Mouse (Mus musculus): ENCODE results near the gene Sertad1. TPM values are rescaled to one million over a fixed set of nuclear protein-coding genes. Genes with fewer than 3 reads are reported as not detected.

The Sertad1 gene
- polyA plus RNA-seq, 1 experiment from 2014 or later: 10.7 TPM

DNA sequence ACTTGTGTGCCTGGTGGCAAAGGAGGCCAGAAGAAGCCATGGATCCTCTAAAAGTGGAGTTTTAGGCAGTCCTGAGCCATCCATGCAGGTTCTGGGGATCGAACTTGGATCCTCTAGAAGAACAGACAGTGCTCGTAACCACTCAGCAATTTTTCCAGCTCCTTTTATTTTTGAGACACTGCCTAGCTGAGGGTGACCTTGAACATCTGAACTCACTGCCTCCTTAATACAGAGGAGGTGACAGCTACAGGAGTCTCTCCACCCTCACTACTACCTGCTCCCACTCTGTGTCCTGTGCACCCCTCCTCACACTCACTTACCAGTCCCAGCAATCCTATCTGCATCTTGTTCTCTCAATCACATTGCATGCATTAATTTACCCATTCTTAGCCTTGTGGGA lies 11.1 kb upstream of the Sertad1 start:
- ATAC-seq (ENCODE audit: low FRiP score): no peak
- H3K9ac ChIP-seq: no peak overlapping the region
- H3K4me1 ChIP-seq (replicated peaks): peaks cover 11% of the 10 kb centered on the region
- H3K36me3 ChIP-seq: peaks cover 11% of the 10 kb centered on the region; the same call in 1 of the 2 replicates
- no peak overlapping the region for H3K27ac ChIP-seq
- no peak overlapping the region for H3K4me3 ChIP-seq
- no peaks in the 10 kb centered on the region for H3K27me3 ChIP-seq
- 95% methylated on average over 2 of the region's 2 CpGs for WGBS
- peak overlapping the region; percentile 69 for H3K4me2 ChIP-seq
- H3K9me3 ChIP-seq: no peaks in the 10 kb centered on the region

DNA sequence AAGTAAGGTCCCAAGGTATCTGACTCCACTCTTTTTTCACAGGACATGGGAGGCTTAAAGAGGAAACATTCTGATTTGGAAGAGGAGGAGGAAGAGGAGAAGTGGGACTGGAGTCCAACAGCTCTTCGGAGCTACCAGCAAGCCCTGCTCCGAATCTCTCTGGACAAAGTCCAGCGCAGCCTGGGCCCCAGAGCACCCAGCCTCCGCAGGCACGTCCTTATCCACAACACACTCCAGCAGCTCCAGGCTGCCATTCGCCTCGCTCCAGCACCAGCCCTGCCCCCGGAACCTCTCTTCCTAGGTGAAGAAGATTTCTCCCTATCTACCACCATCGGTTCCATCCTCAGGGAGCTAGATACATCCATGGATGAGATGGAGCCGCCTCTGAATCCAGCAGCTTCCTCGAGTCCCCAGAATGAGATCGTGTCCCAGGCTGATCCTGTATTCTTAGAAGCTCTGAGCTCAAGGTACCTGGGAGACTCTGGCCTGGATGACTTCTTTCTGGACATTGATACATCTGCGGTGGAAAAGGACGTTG lies 10.5 kb upstream of the Sertad1 start:
- Histone ChIP-seq H3K9ac (0 out of 2 replicates have a peak overlapping the region, but pooled peaks have one; percentile 35), H3K27me3 (no peaks in the 10 kb centered on the region), H3K4me1 (replicated peaks) (peaks cover 13% of the 10 kb centered on the region), H3K4me2 (no peak overlapping the region), H3K36me3 (peaks cover 11% of the 10 kb centered on the region; the same call in 1 of the 2 replicates), H3K27ac (no peak overlapping the region), H3K4me3 (no peak overlapping the region), H3K9me3 (no peaks in the 10 kb centered on the region)
- 97% methylated on average over 14 of the region's 14 CpGs for WGBS
- ATAC-seq (ENCODE audit: low FRiP score): no peak

DNA sequence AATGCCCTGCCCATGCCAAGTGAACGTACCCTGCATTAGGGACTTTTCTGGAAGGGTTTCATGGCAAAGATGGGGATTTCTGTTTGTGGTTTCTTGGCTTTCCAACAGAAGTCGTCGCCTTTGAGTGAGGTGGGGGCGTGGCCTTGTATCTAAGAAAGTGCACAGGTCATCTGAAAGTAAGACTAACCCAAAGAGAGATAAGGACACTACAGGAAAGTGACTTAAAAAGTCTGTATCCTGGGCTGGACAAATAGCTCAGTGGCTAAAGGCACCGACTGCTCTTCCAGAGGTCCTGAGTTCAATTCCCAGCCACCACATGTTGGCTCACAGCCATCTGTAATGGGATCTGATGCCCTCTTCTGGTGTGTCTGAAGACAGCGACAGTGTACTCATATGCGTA lies 8.1 kb upstream of the Sertad1 start:
- no peak overlapping the region for H3K4me2 ChIP-seq
- peaks cover 17% of the 10 kb centered on the region for H3K4me1 ChIP-seq (replicated peaks)
- no peak overlapping the region for H3K27ac ChIP-seq
- H3K36me3 ChIP-seq: peaks cover 11% of the 10 kb centered on the region; the same call in 1 of the 2 replicates
- no peaks in the 10 kb centered on the region for H3K27me3 ChIP-seq
- H3K4me3 ChIP-seq: no peak overlapping the region
- WGBS: 86% methylated on average over 7 of the region's 7 CpGs
- no peak for ATAC-seq (ENCODE audit: low FRiP score)
- H3K9me3 ChIP-seq: no peaks in the 10 kb centered on the region
- H3K9ac ChIP-seq: no peak overlapping the region

DNA sequence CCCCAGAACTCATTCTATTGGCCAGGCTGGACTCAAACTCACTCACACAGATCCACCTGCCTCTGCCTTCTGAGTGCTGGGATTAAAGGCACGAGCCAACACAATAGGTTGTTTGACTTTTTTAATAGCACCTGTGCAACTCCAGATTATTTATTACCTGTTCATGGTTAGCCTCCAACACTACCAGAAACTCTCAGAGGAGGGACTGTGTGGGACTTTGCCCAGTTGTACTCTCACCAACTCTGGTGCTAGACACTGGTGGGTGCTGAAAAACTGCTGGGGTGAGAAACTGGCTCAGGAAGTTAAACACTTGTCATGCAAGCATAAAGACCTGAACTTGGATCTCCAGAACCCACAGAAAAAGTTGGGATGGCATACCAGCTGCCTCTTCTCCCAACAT lies 7.0 kb upstream of the Sertad1 start:
- ATAC-seq (ENCODE audit: low FRiP score): no peak
- WGBS: 95% methylated on average over 1 of the region's 1 CpGs
- H3K27me3 ChIP-seq: no peaks in the 10 kb centered on the region

DNA sequence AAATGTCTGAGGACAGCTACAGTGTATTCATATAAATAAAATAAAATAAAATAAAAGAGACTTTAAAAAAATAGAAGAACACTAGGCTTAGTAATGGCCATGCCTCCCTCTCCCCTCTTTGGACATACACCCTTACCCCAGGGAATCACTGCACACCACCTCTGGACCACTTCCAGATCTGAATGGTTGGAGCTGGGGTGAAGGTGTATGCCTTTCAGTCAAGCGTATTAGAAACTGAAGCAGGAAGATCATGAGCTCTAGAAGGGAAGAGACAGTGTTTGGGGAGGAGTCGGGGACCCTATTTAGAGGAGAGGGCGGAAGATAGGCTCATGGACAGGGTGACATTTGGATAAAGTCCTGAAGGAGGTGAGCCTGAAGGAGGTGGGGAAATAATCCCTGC lies 6.2 kb upstream of the Sertad1 start:
- no peak overlapping the region for H3K4me2 ChIP-seq
- H3K4me3 ChIP-seq: no peak overlapping the region
- H3K36me3 ChIP-seq: peaks cover 11% of the 10 kb centered on the region; the same call in 1 of the 2 replicates
- H3K4me1 ChIP-seq (replicated peaks): peaks cover 10% of the 10 kb centered on the region
- 0 out of 2 replicates have a peak, but pooled peaks cover 4% of the 10 kb centered on the region for H3K27me3 ChIP-seq
- ATAC-seq (ENCODE audit: low FRiP score): no peak
- no peak overlapping the region for H3K9ac ChIP-seq
- H3K27ac ChIP-seq: 0 out of 2 replicates have a peak overlapping the region, but pooled peaks have one; percentile 24
- WGBS: 74% methylated on average over 3 of the region's 3 CpGs
- no peaks in the 10 kb centered on the region for H3K9me3 ChIP-seq

More for the DNA sequence above, 7.0 kb upstream of the Sertad1 start:
- H3K9me3 ChIP-seq: no peaks in the 10 kb centered on the region
- no peak overlapping the region for H3K4me3 ChIP-seq
- H3K27ac ChIP-seq: no peak overlapping the region
- H3K36me3 ChIP-seq: peaks cover 11% of the 10 kb centered on the region; the same call in 1 of the 2 replicates
- no peak overlapping the region for H3K9ac ChIP-seq
- H3K4me1 ChIP-seq (replicated peaks): peaks cover 17% of the 10 kb centered on the region
- no peak overlapping the region for H3K4me2 ChIP-seq

DNA sequence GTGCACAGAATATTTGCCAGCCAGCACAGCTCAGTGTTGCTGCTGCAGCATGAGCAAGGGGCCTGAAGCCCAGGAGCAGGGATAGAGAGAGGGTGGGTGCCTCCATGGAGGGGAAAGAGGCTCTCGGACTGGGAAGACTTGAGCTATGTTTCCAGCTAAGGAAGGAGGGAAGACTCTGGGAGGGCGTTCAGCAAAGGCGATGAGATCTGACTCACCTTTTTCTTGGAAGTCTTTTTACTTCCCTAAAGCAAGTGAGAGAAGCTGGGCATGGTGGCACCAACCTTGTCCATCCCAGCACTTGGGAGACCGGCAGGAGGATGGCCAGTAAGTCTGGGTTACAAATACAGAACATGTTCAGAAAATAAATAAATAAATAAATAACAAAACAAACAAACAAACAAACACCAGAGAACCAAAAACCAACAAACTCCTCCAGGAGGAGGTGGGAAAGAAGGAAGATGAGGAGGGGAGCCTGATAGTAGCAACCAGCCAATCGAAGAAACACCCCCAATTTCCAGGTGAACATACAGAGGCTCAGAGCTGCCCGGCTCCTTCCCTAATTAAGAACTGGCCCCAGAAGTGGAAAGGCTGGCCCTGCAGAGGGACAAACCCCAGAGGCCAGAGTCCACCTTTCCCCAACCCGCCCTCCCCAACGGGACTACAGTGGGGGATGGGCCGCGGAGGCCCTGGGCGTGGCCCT lies 5.6 kb upstream of the Sertad1 start:
- peaks cover 10% of the 10 kb centered on the region for H3K4me1 ChIP-seq (replicated peaks)
- 0 out of 2 replicates have a peak, but pooled peaks cover 4% of the 10 kb centered on the region for H3K27me3 ChIP-seq
- no peak for ATAC-seq (ENCODE audit: low FRiP score)
- no peaks in the 10 kb centered on the region for H3K9me3 ChIP-seq
- peaks cover 10% of the 10 kb centered on the region; the same call in 1 of the 2 replicates for H3K36me3 ChIP-seq
- H3K27ac ChIP-seq: peak overlapping the region; percentile 60; the same call in 1 of the 2 replicates
- 20% methylated on average over 11 of the region's 11 CpGs for WGBS
- peak overlapping the region; percentile 63 for H3K9ac ChIP-seq
- peak overlapping the region; percentile 59 for H3K4me2 ChIP-seq
- H3K4me3 ChIP-seq: peak overlapping the region; percentile 29

DNA sequence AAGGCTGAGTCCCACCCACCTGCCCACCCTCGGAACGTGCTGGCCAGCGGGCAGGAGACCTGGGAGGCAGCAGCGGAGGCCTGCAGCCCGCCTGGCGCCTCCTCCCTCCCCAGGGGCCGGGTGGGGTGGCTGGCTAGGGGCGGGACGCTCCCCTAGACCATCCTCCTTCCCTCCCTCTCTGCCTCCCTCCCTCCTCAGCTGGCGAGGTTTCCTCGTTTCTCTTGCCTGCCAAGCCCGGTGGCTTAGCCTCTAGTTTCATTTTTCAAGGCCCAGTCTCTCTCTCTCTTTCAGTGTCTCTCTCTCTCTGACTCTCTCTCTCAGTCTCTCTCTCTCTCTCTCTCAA lies 5.1 kb upstream of the Sertad1 start:
- WGBS: 0% methylated on average over 5 of the region's 12 CpGs
- ATAC-seq (ENCODE audit: low FRiP score): peak; percentile 56; the same call in 1 of the 2 replicates
- peaks cover 5% of the 10 kb centered on the region; the same call in 1 of the 2 replicates for H3K36me3 ChIP-seq
- peak overlapping the region; percentile 60; the same call in 1 of the 2 replicates for H3K27ac ChIP-seq
- H3K4me1 ChIP-seq (replicated peaks): peaks cover 14% of the 10 kb centered on the region
- no peaks in the 10 kb centered on the region for H3K9me3 ChIP-seq
- peak overlapping the region; percentile 29 for H3K4me3 ChIP-seq
- H3K9ac ChIP-seq: peak overlapping the region; percentile 63
- H3K27me3 ChIP-seq: 0 out of 2 replicates have a peak, but pooled peaks cover 4% of the 10 kb centered on the region
- H3K4me2 ChIP-seq: peak overlapping the region; percentile 59

DNA sequence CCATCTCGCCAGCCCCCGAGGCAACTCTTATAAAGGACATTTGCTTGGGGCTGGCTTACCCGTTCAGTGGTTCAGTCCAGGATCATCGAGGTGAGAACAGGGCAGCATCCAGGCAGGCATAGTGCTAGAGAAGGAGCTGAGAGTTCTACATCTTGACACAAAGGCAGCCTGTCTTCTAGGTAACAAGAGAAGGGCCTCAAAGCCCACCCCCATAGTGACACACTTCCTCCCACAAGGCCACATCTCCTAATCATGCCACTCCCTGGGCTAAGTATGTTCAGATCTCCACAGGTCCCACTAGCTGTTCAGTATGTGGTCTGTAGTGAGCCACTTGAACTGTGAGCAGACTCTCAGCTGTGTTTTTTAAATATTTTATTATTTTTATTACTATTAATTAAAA lies 2.9 kb upstream of the Sertad1 start:
- H3K4me3 ChIP-seq: no peak overlapping the region
- no peaks in the 10 kb centered on the region for H3K9me3 ChIP-seq
- no peaks in the 10 kb centered on the region for H3K36me3 ChIP-seq
- H3K4me1 ChIP-seq (replicated peaks): peaks cover 23% of the 10 kb centered on the region
- H3K27me3 ChIP-seq: peaks cover 6% of the 10 kb centered on the region; the same call in 1 of the 2 replicates
- H3K27ac ChIP-seq: no peak overlapping the region
- no peak for ATAC-seq (ENCODE audit: low FRiP score)
- H3K9ac ChIP-seq: no peak overlapping the region
- H3K4me2 ChIP-seq: no peak overlapping the region
- WGBS: 86% methylated on average over 4 of the region's 4 CpGs

DNA sequence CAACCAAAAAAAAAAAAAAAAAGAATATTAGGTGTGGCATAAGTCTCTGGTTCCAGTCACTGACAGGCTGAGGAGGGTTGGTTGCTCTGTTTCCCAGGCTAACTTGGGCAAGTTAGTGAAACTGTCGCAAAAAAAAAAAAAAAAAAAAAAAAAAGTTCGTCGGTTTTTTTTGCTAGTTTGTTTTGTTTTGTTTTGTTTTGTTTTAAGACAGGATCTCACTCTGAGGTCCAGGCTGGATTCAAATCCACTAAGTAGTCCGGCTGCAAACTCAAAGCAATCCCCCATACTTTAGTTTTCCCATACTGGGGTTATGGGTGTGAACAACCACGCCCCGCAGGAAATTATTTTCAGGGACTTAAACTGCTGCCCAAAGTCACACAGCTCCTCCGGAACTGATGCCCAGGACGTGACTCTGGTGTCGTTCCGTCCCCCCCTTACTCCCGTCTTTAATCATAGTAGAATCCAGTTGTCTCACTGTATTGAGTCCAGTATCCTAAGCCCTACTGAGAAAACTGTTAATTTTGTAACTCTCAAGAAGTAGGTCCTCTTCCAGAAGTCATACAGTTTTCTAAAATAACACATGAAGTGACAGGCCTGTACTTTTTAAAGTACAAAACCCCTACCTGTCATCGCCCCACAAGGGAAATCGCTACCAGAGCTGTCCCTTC lies 474 bp upstream of the Sertad1 start:
- peak; percentile 25 for ATAC-seq (ENCODE audit: low FRiP score)
- Histone ChIP-seq H3K27ac (peak overlapping the region; percentile 94; the same call in 1 of the 2 replicates), H3K36me3 (no peaks in the 10 kb centered on the region), H3K27me3 (peaks cover 17% of the 10 kb centered on the region), H3K9ac (peak overlapping the region; percentile 43; the same call in 1 of the 2 replicates), H3K4me1 (replicated peaks) (peaks cover 30% of the 10 kb centered on the region), H3K4me2 (peak overlapping the region; percentile 61), H3K4me3 (peak overlapping the region; percentile 70), H3K9me3 (no peaks in the 10 kb centered on the region)
- WGBS: 7% methylated on average over 13 of the region's 13 CpGs

DNA sequence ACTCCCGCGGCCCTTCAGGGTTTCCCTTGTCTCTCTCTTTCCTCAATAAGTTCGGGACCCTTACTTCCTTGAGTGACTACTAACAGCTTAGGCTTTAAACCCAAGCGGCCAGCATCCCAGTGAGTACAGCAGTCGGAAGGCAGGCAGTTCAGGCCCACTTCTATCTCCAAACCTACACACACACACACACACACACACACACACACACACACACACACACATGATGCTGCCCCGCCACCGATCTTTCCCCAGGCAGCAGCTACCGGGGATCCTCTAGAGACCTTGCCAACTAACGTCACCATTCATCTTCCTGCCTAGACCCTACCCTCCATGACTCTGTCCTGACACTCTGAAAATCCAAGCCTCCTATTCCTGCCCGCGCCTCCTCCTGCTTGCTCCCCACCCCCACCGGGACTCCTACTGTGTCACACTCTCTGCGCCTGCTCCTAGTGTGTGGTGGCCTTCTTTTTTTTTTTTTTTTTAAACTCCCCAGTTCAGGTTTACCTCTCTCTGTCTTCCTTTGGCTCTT lies 1.1 kb downstream of the Sertad1 start:
- peaks cover 17% of the 10 kb centered on the region for H3K27me3 ChIP-seq
- no peaks in the 10 kb centered on the region for H3K36me3 ChIP-seq
- peak overlapping the region; percentile 94 for H3K27ac ChIP-seq
- H3K4me1 ChIP-seq (replicated peaks): peaks cover 26% of the 10 kb centered on the region
- peak overlapping the region; percentile 77 for H3K9ac ChIP-seq
- WGBS: 3% methylated on average over 13 of the region's 13 CpGs
- ATAC-seq (ENCODE audit: low FRiP score): no peak
- no peaks in the 10 kb centered on the region for H3K9me3 ChIP-seq
- H3K4me2 ChIP-seq: peak overlapping the region; percentile 61
- peak overlapping the region; percentile 70 for H3K4me3 ChIP-seq

DNA sequence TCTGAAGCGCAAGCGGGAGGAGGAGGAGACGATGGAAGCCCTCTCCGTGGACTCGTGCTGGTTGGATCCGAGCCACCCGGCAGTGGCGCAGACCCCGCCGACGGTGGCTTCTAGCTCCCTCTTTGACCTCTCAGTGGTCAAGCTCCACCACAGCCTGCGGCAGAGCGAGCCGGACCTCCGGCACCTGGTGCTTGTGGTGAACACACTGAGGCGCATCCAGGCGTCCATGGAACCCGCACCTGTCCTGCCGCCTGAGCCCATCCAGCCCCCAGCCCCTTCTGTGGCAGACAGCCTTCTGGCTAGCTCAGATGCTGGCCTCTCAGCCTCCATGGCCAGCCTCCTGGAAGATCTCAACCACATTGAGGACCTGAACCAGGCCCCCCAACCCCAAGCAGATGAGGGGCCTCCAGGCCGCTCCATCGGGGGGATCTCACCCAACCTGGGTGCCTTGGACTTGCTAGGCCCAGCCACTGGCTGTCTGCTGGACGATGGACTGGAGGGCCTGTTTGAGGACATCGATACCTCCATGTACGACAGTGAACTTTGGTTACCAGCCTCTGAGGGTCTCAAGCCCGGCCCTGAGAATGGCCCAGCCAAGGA lies 2.7 kb downstream of the Sertad1 start:
- 90% methylated on average over 25 of the region's 25 CpGs for WGBS
- H3K36me3 ChIP-seq: no peaks in the 10 kb centered on the region
- no peaks in the 10 kb centered on the region for H3K9me3 ChIP-seq
- no peak overlapping the region for H3K9ac ChIP-seq
- H3K4me2 ChIP-seq: no peak overlapping the region
- H3K4me1 ChIP-seq (replicated peaks): peaks cover 26% of the 10 kb centered on the region
- no peak for ATAC-seq (ENCODE audit: low FRiP score)
- no peak overlapping the region for H3K27ac ChIP-seq
- no peak overlapping the region for H3K4me3 ChIP-seq
- peaks cover 17% of the 10 kb centered on the region for H3K27me3 ChIP-seq

DNA sequence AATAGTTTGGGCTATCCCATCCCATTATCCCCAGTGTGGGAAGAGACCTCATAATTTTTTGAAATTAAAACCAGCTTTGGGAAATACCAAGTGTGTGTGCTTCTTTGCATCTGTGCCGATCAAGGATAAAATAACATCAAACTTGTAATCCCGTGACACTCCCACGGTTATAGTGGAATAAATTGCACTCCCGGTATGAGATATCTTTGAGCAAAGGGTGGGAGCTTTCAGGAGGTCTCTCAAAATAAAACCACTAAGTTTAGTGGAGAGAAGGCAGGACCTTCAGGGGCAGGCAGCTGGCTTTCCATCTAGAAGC lies 3.5 kb downstream of the Sertad1 start:
- Histone ChIP-seq H3K4me3 (peak overlapping the region; percentile 28), H3K4me2 (peak overlapping the region; percentile 48), H3K9me3 (no peaks in the 10 kb centered on the region), H3K4me1 (replicated peaks) (peaks cover 26% of the 10 kb centered on the region), H3K27me3 (peaks cover 16% of the 10 kb centered on the region), H3K27ac (peak overlapping the region; percentile 58), H3K9ac (peak overlapping the region; percentile 64; the same call in 1 of the 2 replicates), H3K36me3 (no peaks in the 10 kb centered on the region)
- no peak for ATAC-seq (ENCODE audit: low FRiP score)
- WGBS: 45% methylated on average over 4 of the region's 4 CpGs
